Mouse (Mus musculus) liver, embryonic 11.5 days (tissue): ENCODE data around the gene Naip6. TPM values are rescaled to one million over a fixed set of nuclear protein-coding genes. Genes with fewer than 3 reads are reported as not detected.

ENCODE experiments used
- polyA plus RNA-seq: library from polyadenylated mRNA; unstranded; fragments of >200 nt; fragmentation: Nextera tagmentation; extraction: Ambion mirVana; gene quantifications from 2 replicates; pipeline ENCODE4 v1.2.1, GENCODE M21; 2014

The Naip6 gene
- polyA plus RNA-seq, 1 experiment from 2014 or later: 0.67 TPM

Other genes with a start within 250 kb of the Naip6 start
- 22.7 and 27.2 TPM in 2 replicates for gene Bdp1, start 213.6 kb downstream of the Naip6 start, polyA plus RNA-seq
- gene Serf1, start 209.7 kb downstream of the Naip6 start, polyA plus RNA-seq: 63.8 and 66.1 TPM in 2 replicates
- gene Smn1, start 192.8 kb downstream of the Naip6 start, polyA plus RNA-seq: 79.2 and 80.9 TPM in 2 replicates
- 1.9 and 2.7 TPM in 2 replicates for gene Naip2, start 115.6 kb downstream of the Naip6 start, polyA plus RNA-seq
- gene Naip5, start 71.4 kb downstream of the Naip6 start, polyA plus RNA-seq: 0.53 and 0.94 TPM in 2 replicates
- gene Naip1, start 135.2 kb upstream of the Naip6 start, polyA plus RNA-seq: not detected in 2 replicates
- 83.2 and 86.6 TPM in 2 replicates for gene Gtf2h2, start 174.9 kb upstream of the Naip6 start, polyA plus RNA-seq
- 8.5 and 9.4 TPM in 2 replicates for gene Ocln, start 235.0 kb upstream of the Naip6 start, polyA plus RNA-seq